Mouse (Mus musculus): ENCODE results near the gene Rab5b. TPM values are rescaled to one million over a fixed set of nuclear protein-coding genes. Genes with fewer than 3 reads are reported as not detected.
A peak's percentile ranks its signal among the peaks of the same experiment; 100 is the strongest.
"Not testable (repeated sequence)": the region's sequence is repeated elsewhere in the genome, so short reads cannot be mapped to it uniquely, and the experiment has no call there.

The Rab5b gene
- polyA plus RNA-seq, 1 experiment, result 32.2 TPM

DNA sequence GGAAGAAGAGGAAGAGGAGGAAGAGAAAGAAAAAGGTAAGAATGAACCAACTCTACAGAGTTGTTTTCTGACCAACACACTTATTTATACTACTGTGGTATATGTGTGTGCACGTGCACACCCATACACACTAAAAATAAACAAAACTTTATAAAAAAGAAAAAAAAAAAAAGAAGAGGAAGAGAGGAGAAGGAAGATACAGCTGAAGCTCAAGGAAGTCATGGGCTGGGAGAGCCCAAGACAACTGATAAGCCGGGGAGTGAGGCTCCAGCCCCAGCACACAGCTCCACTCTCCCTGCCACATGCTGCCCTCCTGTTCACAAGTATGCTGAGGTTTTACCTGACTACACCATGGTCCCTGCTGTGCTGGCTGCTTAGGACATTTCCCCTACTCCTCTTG is 44.2 kb upstream of the Rab5b start:
- peaks cover 19% of the 10 kb centered on the region for H3K36me3 ChIP-seq (ENCODE audit: control insufficient read depth, insufficient read depth, low read length)
- H3K4me3 ChIP-seq (ENCODE audit: low read depth, low read length), result no peak overlapping the region
- no peaks in the 10 kb centered on the region for H3K27me3 ChIP-seq (ENCODE audit: control insufficient read depth, insufficient read depth, low read length)
- WGBS, result 27% methylated on average over 2 of the region's 2 CpGs
- H3K27ac ChIP-seq (ENCODE audit: insufficient read depth, low read depth, low read length), result peak overlapping the region; percentile 45; the same call in 1 of the 2 replicates
- peaks cover 7% of the 10 kb centered on the region for H3K4me1 ChIP-seq (ENCODE audit: control insufficient read depth, insufficient read depth, insufficient read length, low read length)
- TF ChIP-seq CTCF (IDR thresholded peaks at IDR 0.05; ENCODE audit: extremely low read depth, insufficient read length, insufficient replicate concordance, low read depth, low read length), result no peak
- no peak for TF ChIP-seq POLR2A (IDR thresholded peaks at IDR 0.05; ENCODE audit: low read depth, low read length)

DNA sequence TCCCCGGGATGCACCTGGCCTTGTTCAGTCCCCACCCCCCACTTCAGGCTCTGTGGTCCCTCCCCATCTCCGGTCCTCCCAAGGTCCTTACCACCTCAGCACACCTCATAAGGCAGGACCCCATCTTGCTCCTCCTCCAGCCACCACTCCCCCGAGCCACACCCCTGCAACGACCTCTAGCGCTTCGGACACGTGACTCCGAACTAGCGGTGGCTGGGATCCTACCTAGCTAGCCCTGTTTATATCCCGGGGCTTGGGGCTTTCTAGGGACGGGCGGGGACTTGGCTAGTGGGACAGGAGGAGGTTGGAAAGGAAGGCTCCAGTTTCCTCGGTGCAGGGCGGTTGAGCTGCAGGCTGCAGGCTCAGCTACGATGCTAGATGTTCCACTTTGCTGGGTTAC is 41.4 kb upstream of the Rab5b start:
- H3K27ac ChIP-seq (ENCODE audit: insufficient read depth, low read depth, low read length), result no peak overlapping the region
- no peak for TF ChIP-seq CTCF (IDR thresholded peaks at IDR 0.05; ENCODE audit: extremely low read depth, insufficient read length, insufficient replicate concordance, low read depth, low read length)
- TF ChIP-seq POLR2A (IDR thresholded peaks at IDR 0.05; ENCODE audit: low read depth, low read length), result no peak
- H3K36me3 ChIP-seq (ENCODE audit: control insufficient read depth, insufficient read depth, low read length), result peaks cover 38% of the 10 kb centered on the region
- peaks cover 7% of the 10 kb centered on the region for H3K4me1 ChIP-seq (ENCODE audit: control insufficient read depth, insufficient read depth, insufficient read length, low read length)
- 30% methylated on average over 15 of the region's 15 CpGs for WGBS
- no peaks in the 10 kb centered on the region for H3K27me3 ChIP-seq (ENCODE audit: control insufficient read depth, insufficient read depth, low read length)
- H3K4me3 ChIP-seq (ENCODE audit: low read depth, low read length), result no peak overlapping the region

DNA sequence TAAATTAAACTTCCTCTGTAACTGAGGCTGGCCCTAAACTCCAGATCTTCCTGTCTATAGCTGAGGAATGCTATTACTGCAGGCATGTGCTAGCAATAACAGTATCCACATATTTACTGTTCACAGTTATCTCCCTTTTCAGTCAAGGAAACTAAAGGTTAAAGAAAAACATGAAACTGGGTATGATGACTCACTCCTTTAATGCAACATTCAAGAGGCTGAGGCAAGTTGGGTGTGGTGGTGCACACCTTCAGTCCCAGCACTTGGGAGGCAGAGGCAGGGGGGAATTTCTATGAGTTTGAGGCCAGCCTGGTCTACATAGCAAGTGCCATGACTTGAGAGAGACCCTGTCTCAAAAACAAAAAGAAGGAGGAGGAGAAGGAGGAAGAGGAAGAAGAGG is 35.9 kb upstream of the Rab5b start:
- no peaks in the 10 kb centered on the region for H3K27me3 ChIP-seq (ENCODE audit: control insufficient read depth, insufficient read depth, low read length)
- no peak overlapping the region for H3K4me3 ChIP-seq (ENCODE audit: low read depth, low read length)
- H3K36me3 ChIP-seq (ENCODE audit: control insufficient read depth, insufficient read depth, low read length), result peaks cover 71% of the 10 kb centered on the region
- no peak overlapping the region for H3K27ac ChIP-seq (ENCODE audit: insufficient read depth, low read depth, low read length)
- H3K4me1 ChIP-seq (ENCODE audit: control insufficient read depth, insufficient read depth, insufficient read length, low read length), result no peaks in the 10 kb centered on the region
- TF ChIP-seq CTCF (IDR thresholded peaks at IDR 0.05; ENCODE audit: extremely low read depth, insufficient read length, insufficient replicate concordance, low read depth, low read length) (no peak), POLR2A (IDR thresholded peaks at IDR 0.05; ENCODE audit: low read depth, low read length) (no peak)

DNA sequence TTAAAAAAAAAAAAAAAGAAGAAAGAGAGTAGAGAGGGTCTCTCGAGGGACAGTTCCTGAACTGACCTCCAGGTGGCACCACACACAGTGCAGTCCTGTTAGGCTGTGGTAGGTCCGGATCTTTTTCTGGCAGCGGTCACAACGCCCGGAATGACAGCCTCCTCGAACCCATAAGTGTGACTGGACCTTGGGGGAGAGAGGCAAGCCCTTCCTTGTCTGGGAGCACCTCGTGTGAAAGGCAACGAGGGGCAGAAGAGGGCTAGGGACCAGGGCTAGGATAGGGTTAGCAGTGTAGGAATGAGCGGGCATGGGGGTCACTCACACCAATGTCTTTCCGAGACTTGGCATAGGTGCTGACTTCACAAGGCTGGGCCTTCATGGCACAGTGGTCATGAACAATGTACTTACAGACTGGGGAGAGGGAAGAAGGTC is 35.0 kb upstream of the Rab5b start:
- Histone ChIP-seq H3K4me3 (ENCODE audit: low read depth, low read length) (no peak overlapping the region), H3K4me1 (ENCODE audit: control insufficient read depth, insufficient read depth, insufficient read length, low read length) (no peaks in the 10 kb centered on the region), H3K36me3 (ENCODE audit: control insufficient read depth, insufficient read depth, low read length) (peaks cover 68% of the 10 kb centered on the region), H3K27ac (ENCODE audit: insufficient read depth, low read depth, low read length) (no peak overlapping the region), H3K27me3 (ENCODE audit: control insufficient read depth, insufficient read depth, low read length) (no peaks in the 10 kb centered on the region)
- TF ChIP-seq POLR2A (IDR thresholded peaks at IDR 0.05; ENCODE audit: low read depth, low read length) (no peak), CTCF (IDR thresholded peaks at IDR 0.05; ENCODE audit: extremely low read depth, insufficient read length, insufficient replicate concordance, low read depth, low read length) (peak; percentile 75; the same call in 1 of the 2 replicates)
- WGBS, result 22% methylated on average over 10 of the region's 10 CpGs

DNA sequence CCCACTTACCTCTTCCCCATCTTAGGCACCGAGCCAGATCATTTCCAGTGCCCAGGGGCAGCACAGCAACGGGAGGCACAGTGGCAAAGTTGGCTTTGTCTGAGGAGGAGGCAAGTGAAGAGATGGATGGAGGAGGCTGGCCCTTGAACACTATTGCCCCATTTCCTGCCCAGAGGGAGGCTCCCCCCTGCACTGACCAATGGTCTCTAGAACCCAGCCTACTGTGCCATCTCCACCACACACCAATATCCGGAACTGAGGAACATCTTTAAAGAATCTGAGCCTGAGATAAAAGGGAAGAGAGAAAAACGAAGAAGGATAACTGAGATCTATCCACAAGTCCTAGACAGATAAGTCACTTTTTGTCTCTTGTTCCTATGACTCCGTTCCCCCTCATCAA is 32.0 kb upstream of the Rab5b start:
- peaks cover 61% of the 10 kb centered on the region for H3K36me3 ChIP-seq (ENCODE audit: control insufficient read depth, insufficient read depth, low read length)
- H3K27ac ChIP-seq (ENCODE audit: insufficient read depth, low read depth, low read length), result no peak overlapping the region
- 88% methylated on average over 5 of the region's 5 CpGs for WGBS
- TF ChIP-seq POLR2A (IDR thresholded peaks at IDR 0.05; ENCODE audit: low read depth, low read length), result no peak
- no peak for TF ChIP-seq CTCF (IDR thresholded peaks at IDR 0.05; ENCODE audit: extremely low read depth, insufficient read length, insufficient replicate concordance, low read depth, low read length)
- no peaks in the 10 kb centered on the region for H3K4me1 ChIP-seq (ENCODE audit: control insufficient read depth, insufficient read depth, insufficient read length, low read length)
- no peaks in the 10 kb centered on the region for H3K27me3 ChIP-seq (ENCODE audit: control insufficient read depth, insufficient read depth, low read length)
- H3K4me3 ChIP-seq (ENCODE audit: low read depth, low read length), result no peak overlapping the region

DNA sequence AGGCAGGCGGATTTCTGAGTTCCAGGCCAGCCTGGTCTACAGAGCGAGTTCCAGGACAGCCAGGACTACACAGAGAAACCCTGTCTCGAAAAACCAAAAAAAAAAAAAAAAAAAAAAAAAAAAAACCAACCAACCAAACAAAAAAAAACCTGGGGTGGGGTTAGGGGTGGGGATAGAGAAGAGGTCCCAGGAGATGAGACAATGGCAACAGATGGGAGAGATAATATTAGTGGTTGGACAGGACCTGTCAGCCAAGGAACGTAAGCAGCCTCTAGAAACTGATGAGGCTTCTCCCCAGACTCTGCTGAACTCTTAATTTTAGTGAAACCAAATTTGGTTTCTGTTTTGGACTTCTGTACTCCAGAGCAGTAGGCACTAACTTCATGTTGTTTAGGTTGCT is 29.4 kb upstream of the Rab5b start:
- not testable (repeated sequence) for H3K4me3 ChIP-seq (ENCODE audit: low read depth, low read length); H3K27me3 ChIP-seq (ENCODE audit: control insufficient read depth, insufficient read depth, low read length); H3K27ac ChIP-seq (ENCODE audit: insufficient read depth, low read depth, low read length); H3K4me1 ChIP-seq (ENCODE audit: control insufficient read depth, insufficient read depth, insufficient read length, low read length)
- 86% methylated on average over 4 of the region's 4 CpGs for WGBS
- peaks cover 75% of the 10 kb centered on the region for H3K36me3 ChIP-seq (ENCODE audit: control insufficient read depth, insufficient read depth, low read length)

DNA sequence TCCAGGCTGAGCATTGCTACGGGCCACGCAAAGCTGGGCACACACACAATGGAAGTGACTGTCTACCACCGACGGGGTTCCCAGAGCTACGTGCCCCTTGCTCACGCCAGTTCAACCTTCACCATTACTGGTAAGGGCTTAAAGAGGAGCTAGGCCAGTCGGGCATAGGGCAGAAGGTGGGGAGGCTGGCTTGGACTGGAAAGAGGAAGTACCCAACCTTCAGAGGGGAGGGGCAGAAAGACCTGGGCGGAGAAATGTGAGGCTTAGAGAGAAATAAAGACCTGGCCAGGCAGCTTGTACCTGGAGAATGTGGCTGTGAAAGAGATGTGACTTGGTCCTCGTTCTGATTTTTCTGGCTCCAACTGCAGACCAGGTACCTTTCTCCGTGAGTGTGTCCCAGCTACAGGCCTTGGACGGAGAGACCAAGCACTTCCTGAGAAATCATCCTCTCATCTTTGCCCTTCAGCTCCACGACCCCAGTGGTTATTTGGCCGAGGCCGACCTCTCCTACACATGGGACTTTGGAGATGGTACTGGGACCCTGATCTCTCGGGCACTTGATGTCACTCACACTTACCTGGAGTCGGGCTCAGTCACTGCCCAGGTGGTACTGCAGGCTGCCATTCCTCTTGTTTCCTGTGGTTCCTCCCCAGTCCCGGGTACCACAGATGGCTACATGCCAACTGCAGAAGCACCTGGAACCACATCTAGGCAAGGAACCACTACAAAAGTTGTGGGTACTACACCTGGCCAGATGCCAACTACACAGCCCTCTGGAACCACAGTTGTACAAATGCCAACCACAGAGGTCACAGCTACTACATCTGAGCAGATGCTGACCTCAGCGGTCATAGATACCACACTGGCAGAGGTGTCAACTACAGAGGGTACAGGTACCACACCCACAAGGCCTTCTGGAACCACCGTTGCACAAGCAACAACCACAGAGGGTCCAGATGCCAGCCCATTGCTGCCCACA is 19.8 kb upstream of the Rab5b start:
- no peak overlapping the region for H3K27ac ChIP-seq (ENCODE audit: insufficient read depth, low read depth, low read length)
- H3K4me3 ChIP-seq (ENCODE audit: low read depth, low read length), result no peak overlapping the region
- 70% methylated on average over 19 of the region's 19 CpGs for WGBS
- peaks cover 11% of the 10 kb centered on the region; the same call in 1 of the 2 replicates for H3K4me1 ChIP-seq (ENCODE audit: control insufficient read depth, insufficient read depth, insufficient read length, low read length)
- TF ChIP-seq POLR2A (IDR thresholded peaks at IDR 0.05; ENCODE audit: low read depth, low read length) (no peak), CTCF (IDR thresholded peaks at IDR 0.05; ENCODE audit: extremely low read depth, insufficient read length, insufficient replicate concordance, low read depth, low read length) (no peak)
- H3K36me3 ChIP-seq (ENCODE audit: control insufficient read depth, insufficient read depth, low read length), result peaks cover 23% of the 10 kb centered on the region
- H3K27me3 ChIP-seq (ENCODE audit: control insufficient read depth, insufficient read depth, low read length), result no peaks in the 10 kb centered on the region

DNA sequence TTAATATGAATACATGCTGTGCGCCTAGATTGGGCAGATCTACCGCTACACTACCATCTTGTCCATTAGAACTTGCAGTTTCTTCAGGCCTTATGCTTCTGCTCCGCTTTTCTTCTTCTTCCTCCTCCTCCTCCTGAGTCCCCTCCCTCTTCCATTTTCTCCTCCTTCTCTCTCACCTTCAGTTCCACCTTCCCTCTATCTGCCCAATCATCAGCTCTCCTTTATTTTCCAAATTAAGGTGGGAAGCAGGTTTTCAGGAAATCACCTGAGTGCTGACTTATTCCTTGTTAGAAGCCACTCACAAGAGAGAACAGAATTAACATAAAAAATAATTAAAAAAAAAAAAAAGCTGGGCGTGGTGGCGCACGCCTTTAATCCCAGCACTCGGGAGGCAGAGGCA is 15.3 kb upstream of the Rab5b start:
- H3K4me1 ChIP-seq (ENCODE audit: control insufficient read depth, insufficient read depth, insufficient read length, low read length), result peaks cover 10% of the 10 kb centered on the region; the same call in 1 of the 2 replicates
- H3K36me3 ChIP-seq (ENCODE audit: control insufficient read depth, insufficient read depth, low read length); H3K4me3 ChIP-seq (ENCODE audit: low read depth, low read length); H3K27me3 ChIP-seq (ENCODE audit: control insufficient read depth, insufficient read depth, low read length); H3K27ac ChIP-seq (ENCODE audit: insufficient read depth, low read depth, low read length): not testable (repeated sequence)
- WGBS, result 92% methylated on average over 7 of the region's 7 CpGs

All from small intestine, adult 2 months (tissue).